Mouse (Mus musculus): Measurements from ENCODE around the gene Vezt. TPM values are rescaled to one million over a fixed set of nuclear protein-coding genes. Genes with fewer than 3 reads are reported as not detected.

The Vezt gene
- total and polyA plus RNA-seq, 3 experiments: 17.2 to 21.2 (median 18.0) TPM

DNA sequence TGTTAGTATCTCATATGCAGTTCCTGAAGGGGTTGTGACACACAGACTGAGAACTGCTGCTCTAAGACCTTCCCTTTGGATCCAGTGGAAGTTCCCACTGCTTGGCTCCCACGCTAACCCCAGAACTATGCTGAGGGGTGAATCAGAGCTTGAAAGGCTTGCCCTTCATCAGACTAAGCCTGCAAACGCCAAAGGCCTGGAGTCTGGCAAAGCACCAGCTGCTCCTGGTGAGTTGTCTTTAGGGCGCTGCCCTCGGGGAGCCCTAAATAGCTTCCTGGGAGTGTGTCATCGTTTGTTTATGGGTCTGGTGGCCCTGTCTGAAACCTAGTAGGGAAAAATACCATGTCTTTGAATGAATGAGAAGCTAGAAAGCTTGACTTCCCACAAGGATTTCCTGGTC is 91.4 kb downstream of the Vezt start:
- H3K27ac ChIP-seq (ENCODE audit: insufficient read depth, low read depth): no peak overlapping the region
- no peaks in the 10 kb centered on the region for H3K36me3 ChIP-seq (replicated peaks in 1 of 2; ENCODE audit: control insufficient read depth in 1 of 2, insufficient read depth in 1 of 2, low read length in 1 of 2)
- peaks cover 0 to 41% of the 10 kb centered on the region in 2 experiments; a peak in 2 of 4 replicates for H3K4me1 ChIP-seq (ENCODE audit: control insufficient read depth in 1 of 2, insufficient read depth in 2 of 2)
- H3K9me3 ChIP-seq (replicated peaks; ENCODE audit: low read length): no peaks in the 10 kb centered on the region
- dilution Hi-C loops (cut with MboI; ENCODE audit: extremely low pct_ligation_motif_present, extremely low pct_unique_long_range_greater_than_20kb, low sequenced_read_pairs) (no loop called here), in situ Hi-C loops (cut with MboI; ENCODE audit: low pct_ligation_motif_present, low pct_unique_long_range_greater_than_20kb, low sequenced_read_pairs) (no loop called here)
- H3K79me2 ChIP-seq (replicated peaks; ENCODE audit: control insufficient read depth, extremely low read depth, insufficient read depth, poor library complexity, severe bottlenecking): no peaks in the 10 kb centered on the region
- H3K9ac ChIP-seq (ENCODE audit: insufficient read depth, low read depth): no peak overlapping the region
- TF ChIP-seq GABPA (IDR thresholded peaks at IDR 0.05; ENCODE audit: insufficient replicate concordance, low read depth, low read length) (no peak), MAZ (IDR thresholded peaks at IDR 0.05; ENCODE audit: low read depth, low read length) (no peak), TCF12 (IDR thresholded peaks at IDR 0.05; ENCODE audit: low read depth, low read length) (no peak), ZMIZ1 (IDR thresholded peaks at IDR 0.05; ENCODE audit: low read depth, low read length) (no peak), RCOR1 (conservative IDR thresholded peaks at IDR 0.05; ENCODE audit: low read depth, low read length) (no peak), PAX5 (IDR thresholded peaks at IDR 0.05; ENCODE audit: low read length) (no peak), CHD2 (IDR thresholded peaks at IDR 0.05; ENCODE audit: low read length) (no peak), ZKSCAN1 (IDR thresholded peaks at IDR 0.05; ENCODE audit: borderline replicate concordance, low read depth, low read length) (no peak), SMC3 (IDR thresholded peaks at IDR 0.05; ENCODE audit: low read depth, low read length) (no peak), CTCF (conservative IDR thresholded peaks at IDR 0.05 in 1 of 2, IDR thresholded peaks at IDR 0.05 in 1 of 2; ENCODE audit: low read depth in 2 of 2, low read length in 2 of 2) (no peak)
- DNase-seq (ENCODE audit: extremely low read depth): no peak
- no peak overlapping the region for H3K4me2 ChIP-seq (ENCODE audit: insufficient read depth, low read depth, poor library complexity, severe bottlenecking)
- H3K4me3 ChIP-seq (replicated peaks in 1 of 3; ENCODE audit: low read depth in 2 of 3, low read length in 2 of 3, poor library complexity in 1 of 3): no peak overlapping the region
- no peaks in the 10 kb centered on the region for H3K27me3 ChIP-seq (replicated peaks)

DNA sequence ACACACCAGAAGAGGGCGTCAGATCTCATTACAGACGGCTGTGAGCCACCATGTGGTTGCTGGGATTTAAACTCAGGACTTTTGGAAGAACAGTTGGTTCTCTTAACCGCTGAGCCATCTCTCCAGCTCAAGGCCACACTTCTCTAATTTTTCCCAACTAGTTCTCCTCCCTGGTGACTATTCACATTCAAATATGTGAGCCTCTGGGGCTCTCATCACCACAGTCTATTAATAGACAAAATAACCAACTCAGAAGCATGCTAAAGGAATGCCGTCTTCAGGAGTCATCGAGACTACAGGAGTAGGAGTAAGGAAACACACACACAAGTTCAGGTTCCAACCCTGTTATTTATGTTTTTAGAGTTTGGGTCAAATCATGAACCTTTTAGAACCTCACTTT is 95.3 kb downstream of the Vezt start:
- in situ Hi-C loops (cut with MboI; ENCODE audit: low pct_ligation_motif_present, low pct_unique_long_range_greater_than_20kb, low sequenced_read_pairs): no loop called here
- no peaks in the 10 kb centered on the region for H3K36me3 ChIP-seq (replicated peaks in 1 of 2; ENCODE audit: control insufficient read depth in 1 of 2, insufficient read depth in 1 of 2, low read length in 1 of 2)
- no peak overlapping the region for H3K27ac ChIP-seq (ENCODE audit: insufficient read depth, low read depth)
- dilution Hi-C loops (cut with MboI; ENCODE audit: extremely low pct_ligation_motif_present, extremely low pct_unique_long_range_greater_than_20kb, low sequenced_read_pairs): no loop called here
- H3K79me2 ChIP-seq (replicated peaks; ENCODE audit: control insufficient read depth, extremely low read depth, insufficient read depth, poor library complexity, severe bottlenecking): no peaks in the 10 kb centered on the region
- H3K4me1 ChIP-seq (ENCODE audit: control insufficient read depth in 1 of 2, insufficient read depth in 2 of 2): peaks cover 0 to 34% of the 10 kb centered on the region in 2 experiments; a peak in 2 of 4 replicates
- no peaks in the 10 kb centered on the region for H3K9me3 ChIP-seq (replicated peaks; ENCODE audit: low read length)
- no peak overlapping the region for H3K4me2 ChIP-seq (ENCODE audit: insufficient read depth, low read depth, poor library complexity, severe bottlenecking)
- no peak for DNase-seq (ENCODE audit: extremely low read depth)
- H3K27me3 ChIP-seq (replicated peaks): no peaks in the 10 kb centered on the region
- H3K9ac ChIP-seq (ENCODE audit: insufficient read depth, low read depth): no peak overlapping the region
- TF ChIP-seq EP300 (IDR thresholded peaks at IDR 0.05; ENCODE audit: low read length) (no peak), TCF12 (IDR thresholded peaks at IDR 0.05; ENCODE audit: low read depth, low read length) (no peak), UBTF (IDR thresholded peaks at IDR 0.05; ENCODE audit: low read depth, low read length) (no peak), RAD21 (IDR thresholded peaks at IDR 0.05; ENCODE audit: low read depth, low read length) (no peak), JUND (conservative IDR thresholded peaks at IDR 0.05; ENCODE audit: low read depth, low read length) (no peak), JUN (IDR thresholded peaks at IDR 0.05; ENCODE audit: insufficient read depth, low read depth, low read length) (no peak), RCOR1 (conservative IDR thresholded peaks at IDR 0.05; ENCODE audit: low read depth, low read length) (no peak), CTCF (conservative IDR thresholded peaks at IDR 0.05 in 1 of 2, IDR thresholded peaks at IDR 0.05 in 1 of 2; ENCODE audit: low read depth in 2 of 2, low read length in 2 of 2) (no peak), NRF1 (IDR thresholded peaks at IDR 0.05; ENCODE audit: low read depth, low read length) (no peak), SIN3A (IDR thresholded peaks at IDR 0.05; ENCODE audit: low read length) (no peak), MEF2A (IDR thresholded peaks at IDR 0.05; ENCODE audit: borderline replicate concordance, low read depth, low read length) (no peak), CHD2 (IDR thresholded peaks at IDR 0.05; ENCODE audit: low read length) (no peak), ELF1 (IDR thresholded peaks at IDR 0.05; ENCODE audit: low read depth, low read length) (no peak), MYC (IDR thresholded peaks at IDR 0.05; ENCODE audit: low read depth, low read length) (no peak), KAT2A (IDR thresholded peaks at IDR 0.05; ENCODE audit: insufficient replicate concordance, low read length) (no peak), BHLHE40 (IDR thresholded peaks at IDR 0.05; ENCODE audit: low read depth, low read length) (no peak), HCFC1 (IDR thresholded peaks at IDR 0.05; ENCODE audit: low read depth, low read length) (no peak), POLR2A (IDR thresholded peaks at IDR 0.05; ENCODE audit: low read depth, low read length) (no peak), IRF4 (IDR thresholded peaks at IDR 0.05; ENCODE audit: low read depth, low read length) (no peak), ZC3H11A (IDR thresholded peaks at IDR 0.05; ENCODE audit: low read depth, low read length) (no peak)
- no peak overlapping the region for H3K4me3 ChIP-seq (replicated peaks in 1 of 3; ENCODE audit: low read depth in 2 of 3, low read length in 2 of 3, poor library complexity in 1 of 3)

Measured in CH12.LX (cell line).